Mouse (Mus musculus) forebrain, embryonic 15.5 days (tissue): ENCODE data around the gene Ppp1r12a. TPM values are rescaled to one million over a fixed set of nuclear protein-coding genes. Genes with fewer than 3 reads are reported as not detected.

Source experiments
- ATAC-seq: fragments of 200-750 bp; cut with Nextera tagmentation; replicated peaks from 2 replicates; pipeline ENCODE4 v1.8.0; 2017; ENCODE audit warnings: mild to moderate bottlenecking, moderate TSS enrichment, moderate library complexity
- H3K27ac ChIP-seq: fragments of 300-500 bp; sonication (generic); replicated peaks from 2 replicates; pipeline ENCODE4 v1.5.1; 2015; ENCODE audit warnings: mild to moderate bottlenecking, inconsistent platforms
- H3K27me3 ChIP-seq: fragments of 300-500 bp; sonication (generic); 2 replicates; pipeline ENCODE4 v1.6.1; 2015; ENCODE audit warnings: inconsistent platforms
- H3K36me3 ChIP-seq: fragments of 300-500 bp; sonication (generic); 2 replicates; pipeline ENCODE4 v1.6.1; 2015; ENCODE audit warnings: mild to moderate bottlenecking, inconsistent platforms
- H3K4me1 ChIP-seq: fragments of 300-500 bp; sonication (generic); 2 replicates; pipeline ENCODE4 v1.6.1; 2015; ENCODE audit warnings: inconsistent platforms
- H3K4me2 ChIP-seq: fragments of 300-500 bp; sonication (generic); replicated peaks from 2 replicates; pipeline ENCODE4 v1.6.1; 2015; ENCODE audit warnings: mild to moderate bottlenecking, inconsistent platforms
- H3K4me3 ChIP-seq: fragments of 300-500 bp; sonication (generic); 2 replicates; pipeline ENCODE4 v1.5.1; 2015; ENCODE audit warnings: mild to moderate bottlenecking, inconsistent platforms
- H3K9ac ChIP-seq: fragments of 300-500 bp; sonication (generic); replicated peaks from 2 replicates; pipeline ENCODE4 v1.6.1; 2015; ENCODE audit warnings: mild to moderate bottlenecking, inconsistent platforms
- H3K9me3 ChIP-seq: fragments of 300-500 bp; sonication (generic); 2 replicates; pipeline ENCODE4 v1.6.1; 2016; ENCODE audit warnings: inconsistent platforms
- whole genome bisulfite sequencing: fragments of 180-500 bp; shearing (Covaris S2); methylation state at CpG from one replicate; pipeline ENCODE4 v1.1.7; 2015; ENCODE audit warnings: mixed read lengths; 5-methylcytosine and 5-hydroxymethylcytosine counted together
- polyA plus RNA-seq: library from polyadenylated mRNA; unstranded; fragments of >200 nt; fragmentation: Nextera tagmentation; extraction: Ambion mirVana; gene quantifications from 2 replicates; pipeline ENCODE4 v1.2.1, GENCODE M21; 2015

Ppp1r12a gene
- polyA plus RNA-seq: 80.1 and 82.4 TPM in 2 replicates

DNA sequence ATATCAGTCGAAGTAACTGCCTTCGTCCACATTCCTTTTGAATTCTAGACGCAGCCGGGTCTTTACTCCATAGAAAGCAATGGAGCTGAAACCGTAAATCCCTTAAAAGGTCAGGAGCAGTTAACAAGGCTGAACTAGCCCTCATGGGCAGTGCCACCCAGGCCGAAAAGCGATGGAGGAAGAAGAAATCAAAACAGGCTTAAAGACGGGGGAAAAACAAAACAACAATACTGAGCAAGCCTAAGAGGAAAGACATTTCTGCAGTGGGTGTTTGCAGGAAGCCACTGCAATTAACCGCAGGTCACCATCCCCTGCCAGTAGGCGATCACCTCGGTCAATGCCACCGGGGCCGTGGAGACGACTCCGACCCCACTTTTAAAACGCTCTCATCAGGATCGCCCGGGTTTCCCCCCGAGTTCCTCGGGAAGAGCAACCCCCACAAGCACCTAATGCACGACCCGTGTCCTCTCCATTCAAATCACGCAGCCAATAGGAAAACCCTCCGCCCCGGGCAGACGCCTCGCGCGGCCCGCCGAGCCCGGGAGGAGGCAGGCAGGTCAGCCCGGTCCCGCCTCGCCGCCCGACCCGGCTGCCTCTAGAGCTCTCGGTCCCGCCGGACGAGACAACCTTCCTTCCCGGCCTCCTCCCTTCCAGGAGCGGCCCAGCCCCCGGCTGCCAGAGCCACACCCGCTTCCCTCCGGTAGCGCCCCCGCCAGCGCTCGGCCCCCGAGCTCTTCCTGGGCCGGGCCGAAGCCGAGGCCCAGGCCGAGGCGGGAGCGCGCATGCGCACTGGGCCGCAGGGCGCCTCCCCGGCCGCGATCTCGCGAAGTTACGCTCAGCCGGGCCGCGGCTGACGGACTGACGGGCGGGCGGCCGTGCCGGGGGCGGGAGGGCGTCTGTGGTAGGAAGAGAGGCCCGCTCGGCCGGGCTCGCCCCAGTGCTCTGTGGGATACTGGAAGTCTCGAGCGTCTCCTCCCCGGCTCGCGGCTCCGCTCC, at the start of gene Ppp1r12a:
Gene Ppp1r12a (plus strand): TSS at position 933 of the 996 bp plus-strand sequence.
- H3K4me2 ChIP-seq: peak within 1 kb of the TSS; percentile 60
- no peaks in the 10 kb centered on the region for H3K9me3 ChIP-seq
- peak within 1 kb of the TSS; percentile 100 for H3K9ac ChIP-seq
- no peaks in the 10 kb centered on the region for H3K36me3 ChIP-seq
- H3K4me1 ChIP-seq: peaks cover 34% of the 10 kb centered on the region
- no peaks in the 10 kb centered on the region for H3K27me3 ChIP-seq
- peak; percentile 95 for ATAC-seq
- peak within 1 kb of the TSS; percentile 99 for H3K27ac ChIP-seq
- peak within 1 kb of the TSS; percentile 100 for H3K4me3 ChIP-seq
- under 1% methylated on average over 73 of the region's 89 CpGs for WGBS

DNA sequence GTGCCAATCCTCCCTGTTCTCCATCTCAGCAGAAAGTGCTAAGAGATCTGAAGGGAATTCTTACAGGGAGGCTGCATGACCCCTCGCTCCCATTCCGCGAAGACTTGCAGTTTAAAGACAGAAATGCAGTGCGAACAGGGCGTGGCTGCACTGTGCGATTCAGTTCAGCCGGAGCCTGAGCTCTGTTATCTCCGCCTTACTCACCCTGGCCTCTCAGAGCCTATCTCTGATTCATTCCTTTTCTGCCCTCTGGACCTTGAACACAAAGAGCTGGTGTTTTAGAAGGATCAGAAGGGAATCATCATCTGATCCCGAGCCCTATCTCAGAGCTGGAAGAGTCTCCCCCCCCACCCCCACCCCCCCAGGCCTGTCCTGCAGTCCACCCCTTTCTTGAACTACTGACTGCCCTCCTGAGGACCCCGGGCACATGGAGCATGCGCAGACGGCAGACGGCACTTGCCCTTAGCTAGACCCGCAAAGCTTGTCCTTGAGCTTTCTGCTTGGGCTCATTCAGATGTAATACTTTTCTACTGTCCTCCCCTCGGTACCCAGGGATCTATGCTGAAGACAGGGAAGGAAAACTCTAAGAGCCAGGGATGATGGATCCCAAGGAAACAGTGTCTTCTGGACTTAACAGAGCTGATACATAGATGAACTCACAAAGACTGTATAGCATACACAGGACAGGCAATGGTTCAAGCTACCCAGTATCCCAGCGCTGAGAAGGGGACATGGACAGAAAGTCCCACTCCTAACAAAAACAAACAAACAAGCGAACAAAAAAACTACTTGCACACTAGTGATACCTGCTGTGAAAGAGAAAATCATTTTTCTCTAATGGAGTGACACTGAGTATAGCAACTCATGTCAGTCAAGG, 48.4 kb upstream of the Ppp1r12a start:
- Histone ChIP-seq H3K9me3 (no peaks in the 10 kb centered on the region), H3K4me1 (no peaks in the 10 kb centered on the region), H3K36me3 (no peaks in the 10 kb centered on the region), H3K4me2 (peak overlapping the region; percentile 24), H3K27me3 (no peaks in the 10 kb centered on the region), H3K9ac (no peak overlapping the region), H3K27ac (no peak overlapping the region), H3K4me3 (peak overlapping the region; percentile 15; the same call in 1 of the 2 replicates)
- peak; percentile 42; the same call in 1 of the 2 replicates for ATAC-seq
- 70% methylated on average over 17 of the region's 17 CpGs for WGBS

DNA sequence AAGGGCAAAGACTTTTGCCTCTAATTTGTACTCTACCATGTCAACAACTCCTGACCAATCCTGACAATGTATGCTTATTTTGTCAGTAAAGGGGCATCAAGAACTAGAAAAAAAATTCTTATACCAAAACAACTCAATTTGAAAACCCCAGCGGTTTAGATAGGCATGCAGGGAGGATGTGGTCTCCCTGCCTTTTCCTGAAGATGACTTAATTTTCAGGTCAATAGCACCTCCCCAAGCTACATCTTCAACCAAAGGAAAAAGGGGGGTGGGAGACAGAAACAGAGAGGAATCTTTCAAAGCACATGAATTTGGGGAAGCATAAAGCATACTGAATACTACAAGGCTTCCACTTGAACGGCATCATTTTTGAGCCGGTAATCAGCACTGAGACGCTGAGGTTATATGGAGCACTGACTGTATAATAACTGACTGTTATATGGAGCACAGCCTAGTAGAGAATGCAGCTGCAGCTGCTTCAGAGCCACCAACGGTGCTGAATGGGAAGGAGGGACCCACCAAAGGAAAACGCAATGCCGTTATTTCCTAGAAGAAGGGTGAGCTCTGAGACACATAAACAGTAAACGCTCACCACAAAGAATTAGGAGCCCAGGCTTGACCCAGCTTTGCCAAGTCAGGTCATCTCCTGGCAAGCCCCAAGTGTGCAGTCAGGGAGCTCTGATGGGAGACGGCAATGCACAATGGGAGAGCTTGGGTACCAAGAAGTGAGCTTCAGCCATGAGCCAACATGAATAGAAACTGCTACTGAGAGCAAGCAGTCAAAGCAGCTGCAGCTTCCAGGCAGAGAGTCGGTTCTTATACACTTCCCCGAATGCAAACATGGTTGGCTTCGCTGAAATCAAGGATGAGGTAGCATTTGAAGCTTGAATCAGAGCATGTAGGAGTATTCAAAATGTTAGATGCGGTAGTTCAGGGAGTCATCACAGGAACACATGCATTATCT, 43.5 kb upstream of the Ppp1r12a start:
- Histone ChIP-seq H3K9ac (no peak overlapping the region), H3K9me3 (no peaks in the 10 kb centered on the region), H3K27ac (no peak overlapping the region), H3K36me3 (no peaks in the 10 kb centered on the region), H3K4me2 (no peak overlapping the region), H3K4me1 (no peaks in the 10 kb centered on the region), H3K4me3 (no peak overlapping the region), H3K27me3 (no peaks in the 10 kb centered on the region)
- 72% methylated on average over 13 of the region's 13 CpGs for WGBS
- peak; percentile 58; the same call in 1 of the 2 replicates for ATAC-seq

DNA sequence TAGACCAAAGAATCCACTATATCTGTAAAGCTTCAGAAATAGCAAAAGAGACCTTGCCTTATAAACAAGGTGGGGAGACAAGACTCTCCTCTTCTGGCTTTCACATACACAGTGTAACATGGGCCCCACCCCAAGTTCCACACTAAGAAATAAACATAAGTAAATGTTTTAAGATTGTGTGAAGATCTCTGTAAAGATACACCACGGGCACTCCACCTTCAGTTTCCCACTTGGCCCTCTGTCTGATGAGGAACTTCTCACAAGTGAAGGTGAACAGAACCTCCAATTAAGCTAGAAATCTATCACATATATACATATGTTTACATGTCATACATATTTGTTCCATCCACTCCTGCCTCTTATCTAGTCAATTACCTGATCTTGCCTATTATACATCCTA, 42.6 kb upstream of the Ppp1r12a start:
- no peak overlapping the region for H3K9ac ChIP-seq
- H3K9me3 ChIP-seq: no peaks in the 10 kb centered on the region
- no peak overlapping the region for H3K27ac ChIP-seq
- H3K4me2 ChIP-seq: no peak overlapping the region
- 81% methylated on average over 1 of the region's 1 CpGs for WGBS
- no peaks in the 10 kb centered on the region for H3K27me3 ChIP-seq
- H3K4me1 ChIP-seq: no peaks in the 10 kb centered on the region
- no peak overlapping the region for H3K4me3 ChIP-seq
- no peak for ATAC-seq
- H3K36me3 ChIP-seq: no peaks in the 10 kb centered on the region

DNA sequence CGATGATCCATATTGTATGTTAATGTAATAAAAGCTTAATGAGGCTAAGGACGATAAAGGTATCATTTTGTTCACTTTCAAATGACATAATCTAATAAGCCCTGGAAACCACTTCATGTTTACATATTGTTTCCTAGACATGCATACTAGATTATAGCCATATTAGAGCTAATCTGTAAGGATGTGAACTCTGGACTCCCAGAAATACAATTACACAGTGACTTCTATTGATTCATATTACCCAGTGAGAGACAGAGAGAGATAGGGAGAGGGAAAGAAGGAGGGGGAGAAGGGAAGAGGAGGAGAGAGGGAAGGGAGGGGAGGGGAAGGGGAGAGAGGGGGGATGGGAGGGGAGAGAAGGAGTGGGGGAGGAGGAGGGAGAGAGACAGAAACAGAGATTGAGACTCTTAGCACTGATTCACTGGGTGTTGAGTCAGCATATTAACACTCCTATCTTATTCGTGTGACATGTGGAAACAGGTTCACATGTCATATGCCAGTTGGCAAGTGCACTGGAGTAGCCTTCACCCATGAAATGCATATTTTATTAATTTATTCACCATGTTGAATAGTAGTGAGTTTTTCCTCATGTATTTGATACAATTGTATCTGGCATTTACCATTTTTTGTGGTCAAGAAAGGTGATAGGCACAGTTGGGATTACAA, 36.9 kb upstream of the Ppp1r12a start:
- WGBS: 84% methylated on average over 3 of the region's 3 CpGs
- Histone ChIP-seq H3K4me1 (no peaks in the 10 kb centered on the region), H3K4me3 (no peak overlapping the region), H3K9me3 (no peaks in the 10 kb centered on the region), H3K9ac (no peak overlapping the region), H3K27me3 (no peaks in the 10 kb centered on the region), H3K27ac (no peak overlapping the region), H3K4me2 (no peak overlapping the region), H3K36me3 (no peaks in the 10 kb centered on the region)
- ATAC-seq: no peak

DNA sequence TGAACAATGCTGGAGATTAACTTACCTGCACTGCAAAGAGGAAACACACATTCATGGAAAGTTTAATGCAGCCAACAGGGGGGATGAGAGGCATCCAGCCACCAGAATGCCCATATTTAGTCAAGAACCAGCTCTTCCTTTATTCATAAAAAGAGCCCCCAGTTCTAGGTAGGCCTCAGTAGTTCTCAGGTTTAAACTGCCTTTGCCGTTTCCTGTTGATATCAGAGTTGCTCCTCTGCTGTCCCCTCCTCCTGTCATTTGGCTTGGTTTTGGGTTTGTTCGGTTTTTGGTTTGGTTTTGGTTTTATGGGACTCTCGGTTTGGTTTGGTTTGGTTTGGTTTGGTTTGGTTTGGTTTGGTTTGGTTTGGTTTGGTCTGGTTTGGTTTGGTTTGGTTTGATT, 32.8 kb upstream of the Ppp1r12a start:
- no peaks in the 10 kb centered on the region for H3K9me3 ChIP-seq
- H3K27me3 ChIP-seq: no peaks in the 10 kb centered on the region
- no peaks in the 10 kb centered on the region for H3K36me3 ChIP-seq
- no peak overlapping the region for H3K4me3 ChIP-seq
- no peak for ATAC-seq
- H3K27ac ChIP-seq: no peak overlapping the region
- no peak overlapping the region for H3K9ac ChIP-seq
- 0 out of 2 replicates have a peak, but pooled peaks cover 9% of the 10 kb centered on the region for H3K4me1 ChIP-seq
- H3K4me2 ChIP-seq: no peak overlapping the region
- WGBS: 100% methylated on average over 3 of the region's 3 CpGs

DNA sequence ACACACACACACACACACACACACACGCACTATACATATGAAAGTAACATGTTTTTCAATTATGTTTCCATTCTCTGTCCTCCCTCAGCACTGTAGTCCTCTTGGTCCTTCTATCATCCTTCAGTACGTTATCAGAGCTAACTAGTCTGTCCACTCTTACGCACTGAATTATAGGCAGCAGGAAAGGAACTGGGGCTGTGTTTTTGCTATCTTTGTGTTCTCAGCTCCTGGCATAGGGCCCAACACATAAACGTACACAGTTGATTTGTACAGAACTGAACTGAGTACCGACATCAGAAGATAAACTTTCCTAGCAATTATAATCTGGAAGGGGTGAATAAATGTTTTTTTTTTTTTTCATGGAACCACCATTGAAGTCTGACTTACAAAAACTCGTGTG, 30.1 kb upstream of the Ppp1r12a start:
- Histone ChIP-seq H3K4me1 (0 out of 2 replicates have a peak, but pooled peaks cover 9% of the 10 kb centered on the region), H3K9ac (no peak overlapping the region), H3K27ac (no peak overlapping the region), H3K27me3 (no peaks in the 10 kb centered on the region), H3K4me3 (no peak overlapping the region), H3K9me3 (no peaks in the 10 kb centered on the region), H3K4me2 (no peak overlapping the region), H3K36me3 (no peaks in the 10 kb centered on the region)
- WGBS: 73% methylated on average over 6 of the region's 6 CpGs
- no peak for ATAC-seq

DNA sequence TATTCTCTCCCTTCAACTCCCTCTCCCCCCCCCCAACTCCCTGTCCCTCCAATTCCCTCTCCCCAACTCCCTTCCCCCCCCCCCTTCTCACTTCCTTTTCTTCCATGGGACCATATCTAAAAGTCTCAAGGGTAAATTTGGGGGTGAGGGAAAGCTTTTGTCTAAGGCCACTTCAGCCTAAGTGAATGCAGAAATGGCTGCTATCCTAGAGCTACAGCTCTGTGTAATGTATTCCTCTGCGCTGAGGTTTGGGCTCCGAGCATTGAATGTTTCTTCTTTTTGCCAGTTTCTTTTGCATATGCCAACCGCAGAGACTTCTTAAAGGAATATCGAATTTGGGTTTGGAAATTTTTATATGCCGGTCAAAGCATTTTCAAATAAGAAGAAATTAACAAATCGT, 28.7 kb upstream of the Ppp1r12a start:
- H3K4me2 ChIP-seq: no peak overlapping the region
- WGBS: 62% methylated on average over 6 of the region's 6 CpGs
- 0 out of 2 replicates have a peak, but pooled peaks cover 9% of the 10 kb centered on the region for H3K4me1 ChIP-seq
- no peak overlapping the region for H3K9ac ChIP-seq
- no peak overlapping the region for H3K4me3 ChIP-seq
- no peaks in the 10 kb centered on the region for H3K9me3 ChIP-seq
- H3K27ac ChIP-seq: peak overlapping the region; percentile 60
- H3K27me3 ChIP-seq: no peaks in the 10 kb centered on the region
- ATAC-seq: peak; percentile 91
- no peaks in the 10 kb centered on the region for H3K36me3 ChIP-seq

DNA sequence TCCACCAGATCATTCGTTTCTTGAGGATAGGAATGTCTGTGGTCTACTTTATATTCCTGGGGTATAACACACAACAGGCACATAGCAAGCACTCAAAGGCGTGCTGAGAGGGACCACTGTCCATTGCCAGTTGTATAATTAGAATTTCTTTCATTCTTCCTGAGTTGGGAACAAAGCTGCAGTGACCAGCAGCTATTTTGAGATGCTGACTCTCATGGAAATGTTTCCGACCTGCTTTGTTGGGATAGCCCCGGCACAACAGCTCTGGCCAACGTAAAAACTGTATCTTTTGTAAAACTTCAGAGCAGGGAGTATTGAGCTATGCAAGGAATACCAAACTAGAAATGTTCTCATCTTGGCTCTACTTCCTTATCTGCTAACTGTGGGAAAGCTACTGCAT, 28.2 kb upstream of the Ppp1r12a start:
- 34% methylated on average over 5 of the region's 5 CpGs for WGBS
- ATAC-seq: peak; percentile 92
- H3K4me2 ChIP-seq: no peak overlapping the region

DNA sequence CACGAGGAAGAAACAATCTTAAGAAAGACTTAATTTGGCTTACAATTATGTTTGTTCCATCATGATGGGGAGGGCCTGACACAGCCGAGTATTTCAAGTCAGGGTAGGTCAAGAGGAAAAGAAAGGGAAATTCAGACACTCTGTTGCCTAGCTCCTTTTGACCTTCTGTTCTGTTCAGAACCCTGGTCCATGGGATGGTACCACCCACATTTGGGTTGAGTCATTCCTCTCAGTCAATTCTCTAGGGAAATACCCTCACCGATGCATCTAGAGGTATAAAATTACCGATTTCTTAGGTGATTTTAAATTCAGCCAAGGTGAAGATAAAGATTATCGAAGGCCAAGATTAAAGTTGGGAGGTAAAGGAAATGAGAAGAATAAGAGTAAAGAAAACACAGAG, 23.6 kb upstream of the Ppp1r12a start:
- H3K36me3 ChIP-seq: no peaks in the 10 kb centered on the region
- H3K9ac ChIP-seq: no peak overlapping the region
- H3K4me1 ChIP-seq: 0 out of 2 replicates have a peak, but pooled peaks cover 5% of the 10 kb centered on the region
- no peaks in the 10 kb centered on the region for H3K27me3 ChIP-seq
- no peak overlapping the region for H3K4me3 ChIP-seq
- H3K9me3 ChIP-seq: no peaks in the 10 kb centered on the region
- WGBS: 87% methylated on average over 5 of the region's 5 CpGs
- H3K27ac ChIP-seq: no peak overlapping the region
- no peak for ATAC-seq
- no peak overlapping the region for H3K4me2 ChIP-seq

More for the DNA sequence above, 28.2 kb upstream of the Ppp1r12a start:
- H3K9ac ChIP-seq: no peak overlapping the region
- H3K4me1 ChIP-seq: 0 out of 2 replicates have a peak, but pooled peaks cover 9% of the 10 kb centered on the region
- H3K9me3 ChIP-seq: no peaks in the 10 kb centered on the region
- H3K27me3 ChIP-seq: no peaks in the 10 kb centered on the region
- peak overlapping the region; percentile 60 for H3K27ac ChIP-seq
- H3K36me3 ChIP-seq: no peaks in the 10 kb centered on the region
- H3K4me3 ChIP-seq: no peak overlapping the region
